Mouse (Mus musculus) lung, postnatal 0 days (tissue): Measurements from ENCODE around the gene Rassf1.

ENCODE experiments used
- CTCF ChIP-seq: IDR thresholded peaks from 2 replicates; pipeline ENCODE4 v1.5.1; 2016; ENCODE audit warnings: antibody characterized with exemption, mild to moderate bottlenecking
- EP300 ChIP-seq: IDR thresholded peaks from 2 replicates; pipeline ENCODE4 v1.6.1; 2016; ENCODE audit warnings: antibody characterized with exemption, mild to moderate bottlenecking, control low read depth

DNA sequence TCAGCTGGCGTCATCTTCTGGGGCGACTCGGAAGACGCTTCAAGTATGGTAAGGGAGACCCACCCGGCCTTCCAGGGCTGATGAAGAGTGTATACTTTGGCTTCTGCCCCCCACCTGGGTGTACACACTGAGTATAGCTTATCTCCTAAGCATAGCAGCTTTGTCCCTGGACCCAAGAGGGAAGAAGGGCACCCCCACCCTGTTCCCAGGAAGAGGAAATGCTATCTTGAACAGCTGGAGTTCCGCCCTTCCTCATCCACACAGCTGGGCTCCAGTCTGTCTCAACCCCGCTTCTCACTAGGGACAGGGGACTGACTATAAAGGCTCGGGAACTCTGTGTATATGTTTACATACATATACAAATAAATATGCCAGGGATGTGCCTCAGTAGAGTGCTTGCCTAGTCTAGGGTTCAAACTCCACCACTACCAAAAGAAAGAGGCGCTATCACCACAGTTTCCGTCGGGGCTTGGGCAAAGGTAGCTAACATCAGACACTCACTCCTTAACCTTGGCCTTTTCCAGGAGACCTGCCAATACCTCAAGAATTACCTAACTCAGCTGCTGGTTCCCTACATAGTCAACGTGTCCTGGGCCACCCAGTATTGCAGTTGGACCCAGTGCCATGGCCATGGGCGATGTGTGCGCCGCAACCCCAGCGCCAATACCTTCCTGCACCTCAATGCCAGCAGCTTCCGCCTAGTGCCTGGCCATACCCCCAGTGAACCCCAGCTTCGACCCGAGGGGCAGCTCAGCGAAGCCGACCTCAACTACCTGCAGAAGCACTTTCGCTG lies 20.4 kb downstream of the Rassf1 start:
- TF ChIP-seq CTCF (no peak), EP300 (peak; percentile 97)
